Mouse (Mus musculus) embryonic fibroblast, embryonic 13.5 days (primary cell): ENCODE measurements around the gene Srsf4.

Experiments used
- CTCF ChIP-seq: IDR thresholded peaks from 2 replicates; pipeline ENCODE4 v1.5.1; 2011; ENCODE audit warnings: mild to moderate bottlenecking, control low read depth, low read length, moderate library complexity, borderline replicate concordance; ENCODE audit not compliant: insufficient read depth
- POLR2A ChIP-seq: IDR thresholded peaks from 2 replicates; pipeline ENCODE4 v1.6.1; 2011; ENCODE audit warnings: low read depth, mild to moderate bottlenecking, control low read depth, low read length, moderate library complexity

DNA sequence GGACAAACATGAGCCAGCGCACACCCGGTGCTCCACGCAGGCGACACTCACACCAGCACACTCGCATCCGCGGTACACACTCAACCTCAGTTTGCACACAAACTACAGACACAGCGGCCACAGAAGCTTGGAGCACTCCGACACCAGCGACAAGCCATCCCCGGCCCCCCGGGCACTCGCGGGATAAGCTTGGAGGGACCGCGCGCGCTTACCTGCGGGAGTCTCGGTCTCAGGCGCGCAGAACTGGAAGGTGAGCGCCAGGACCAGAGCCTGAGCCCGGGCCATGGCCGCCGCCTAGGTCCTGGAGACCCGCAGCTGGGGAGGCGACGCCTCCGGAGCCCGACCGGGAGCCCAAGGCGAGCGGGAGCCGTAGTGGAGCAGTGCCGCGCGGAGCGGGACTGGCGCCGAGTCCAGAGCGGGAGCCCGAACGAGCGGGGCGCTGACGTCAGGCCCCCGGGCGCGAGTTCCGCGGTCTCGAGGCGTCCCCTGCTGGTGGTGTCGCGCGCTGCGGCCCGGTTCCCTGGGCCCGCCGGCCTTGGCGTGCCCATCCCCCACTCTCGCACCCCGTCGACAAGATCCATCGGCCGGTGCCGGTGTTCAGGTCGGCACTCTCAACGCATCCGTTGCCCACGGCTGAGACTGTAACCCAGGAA lies 35.4 kb upstream of the Srsf4 start, which contains the start of gene Ptpru:
- TF ChIP-seq POLR2A = no peak
- TF ChIP-seq CTCF = peak; percentile 82
